Mouse (Mus musculus): ENCODE results near the gene Cnot11.

GRCm38 (mm10) chr1:39499485-39499941 is 35.3 kb upstream of the Cnot11 start:
- TF ChIP-seq CTCF (IDR thresholded peaks at IDR 0.05; ENCODE audit: insufficient read depth, low read length) (no peak), POLR2A (IDR thresholded peaks at IDR 0.05; ENCODE audit: borderline replicate concordance, extremely low read depth, low read depth, low read length) (no peak)
